Mouse (Mus musculus) cerebellum, postnatal 14 days (tissue): ENCODE measurements at regions not wholly inside any gene's neighbourhood (a gene's known extent, or its start where the extent isn't known, plus 50 kb on each side); places are given as distances from the start of the nearest gene placed in this dataset.

Experiments
- DNase-seq, 2 experiments: peaks; one replicate each; pipeline ENCODE4 v3.0.0; 2021; ENCODE audit warnings: mixed read lengths in 2 of 2

DNA sequence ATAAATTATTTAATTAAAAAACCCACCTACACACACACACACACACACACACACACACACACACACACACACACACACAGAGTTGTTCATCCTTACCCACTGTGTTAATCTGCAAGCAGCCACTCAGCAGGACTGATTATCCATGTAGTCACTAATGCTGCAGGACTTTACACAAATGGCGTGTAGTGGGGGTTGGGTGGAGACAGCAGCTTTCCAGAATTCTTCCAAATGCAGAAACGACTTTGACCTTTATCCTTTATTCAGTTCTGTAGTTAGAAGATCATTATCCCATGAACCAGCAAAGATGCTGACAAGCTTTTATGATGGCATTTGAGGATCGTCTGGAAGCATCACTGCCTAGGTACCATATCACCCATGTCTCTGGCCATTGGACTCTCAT lies 52.0 kb upstream of the Peli2 start:
- DNase-seq: no peak
